Mouse (Mus musculus): ENCODE results near the gene Zcchc24.

GRCm38 (mm10) chr14:25788201-25788600 is 19.4 kb upstream of the Zcchc24 start:
- TF ChIP-seq CTCF (IDR thresholded peaks at IDR 0.05; ENCODE audit: low read depth, low read length) (no peak), POLR2AphosphoS5 (IDR thresholded peaks at IDR 0.05; ENCODE audit: insufficient replicate concordance, low read depth, low read length) (no peak), GATA2 (IDR thresholded peaks at IDR 0.05; ENCODE audit: borderline replicate concordance, low read depth, low read length) (no peak), GATA1 (IDR thresholded peaks at IDR 0.05; ENCODE audit: borderline replicate concordance, low read length) (no peak), TAL1 (conservative IDR thresholded peaks at IDR 0.05; ENCODE audit: low read depth, low read length) (no peak)

Data from G1E (cell line).